Mouse (Mus musculus) myocyte (in vitro differentiated cells): Measurements from ENCODE around the gene Garnl3. TPM values are rescaled to one million over a fixed set of nuclear protein-coding genes. Genes with fewer than 3 reads are reported as not detected.

Experiments used
- H3K27me3 ChIP-seq: one replicate; pipeline ENCODE4 v1.6.1; 2011; ENCODE audit not compliant: control insufficient read depth, insufficient read depth, insufficient read length
- H3K36me3 ChIP-seq: one replicate; pipeline ENCODE4 v1.6.1; 2011; ENCODE audit not compliant: control insufficient read depth, insufficient read depth
- H3K4me2 ChIP-seq: one replicate; pipeline ENCODE4 v1.6.1; 2011; ENCODE audit warnings: low read depth, control low read depth
- H3K4me3 ChIP-seq: one replicate; pipeline ENCODE4 v1.5.1; 2011; ENCODE audit warnings: mild to moderate bottlenecking, control low read depth, moderate library complexity
- H3K79me2 ChIP-seq: one replicate; pipeline ENCODE4 v1.6.1; 2011; ENCODE audit not compliant: control insufficient read depth, insufficient read depth
- H3ac ChIP-seq: one replicate; pipeline ENCODE4 v1.6.1; 2011; ENCODE audit not compliant: control insufficient read depth, insufficient read length
- CEBPB ChIP-seq: IDR thresholded peaks from 2 replicates; pipeline ENCODE4 v1.6.1; 2011; ENCODE audit warnings: mild to moderate bottlenecking, moderate library complexity; ENCODE audit not compliant: poor library complexity, insufficient read depth, severe bottlenecking
- E2F4 ChIP-seq: IDR thresholded peaks from one replicate; pipeline ENCODE4 v1.6.1; 2011; ENCODE audit warnings: mild to moderate bottlenecking, control low read depth, moderate library complexity; ENCODE audit not compliant: insufficient read depth
- MAX ChIP-seq: IDR thresholded peaks from one replicate; pipeline ENCODE4 v1.6.1; 2011; ENCODE audit warnings: low read depth, mild to moderate bottlenecking, control low read depth
- MYOD1 ChIP-seq, 3 experiments: IDR thresholded peaks; one replicate each; pipeline ENCODE4 v1.6.1; 2011; ENCODE audit warnings: control low read depth in 2 of 3, low read depth in 2 of 3, mild to moderate bottlenecking in 2 of 3, moderate library complexity in 1 of 3; ENCODE audit not compliant: insufficient read length in 2 of 3, control insufficient read depth in 1 of 3
- MYOG ChIP-seq, 3 experiments: IDR thresholded peaks; one replicate each; pipeline ENCODE4 v1.6.1; 2011; ENCODE audit warnings: control low read depth in 2 of 3, low read depth in 2 of 3, mild to moderate bottlenecking in 2 of 3; ENCODE audit not compliant: insufficient read length in 2 of 3, control insufficient read depth in 1 of 3, insufficient read depth in 1 of 3
- POLR2A ChIP-seq: IDR thresholded peaks from one replicate; pipeline ENCODE4 v1.6.1; 2011; ENCODE audit warnings: low read depth, mild to moderate bottlenecking, control low read depth, moderate library complexity; ENCODE audit not compliant: insufficient read length
- POLR2AphosphoS2 ChIP-seq: IDR thresholded peaks from one replicate; pipeline ENCODE4 v1.6.1; 2011; ENCODE audit warnings: low read depth, control low read depth; ENCODE audit not compliant: insufficient read length
- REST ChIP-seq: IDR thresholded peaks from one replicate; pipeline ENCODE4 v1.6.1; 2011; ENCODE audit warnings: mild to moderate bottlenecking, control low read depth, moderate library complexity; ENCODE audit not compliant: insufficient read depth, insufficient read length
- SRF ChIP-seq: IDR thresholded peaks from one replicate; pipeline ENCODE4 v1.6.1; 2011; ENCODE audit warnings: low read depth; ENCODE audit not compliant: control insufficient read depth, insufficient read length
- TCF12 ChIP-seq: IDR thresholded peaks from one replicate; pipeline ENCODE4 v1.6.1; 2011; ENCODE audit warnings: mild to moderate bottlenecking, control low read depth; ENCODE audit not compliant: poor library complexity, insufficient read depth, severe bottlenecking
- TCF3 ChIP-seq: IDR thresholded peaks from one replicate; pipeline ENCODE4 v1.6.1; 2011; ENCODE audit warnings: low read depth, control low read depth; ENCODE audit not compliant: insufficient read length
- USF1 ChIP-seq: IDR thresholded peaks from one replicate; pipeline ENCODE4 v1.6.1; 2011; ENCODE audit warnings: low read depth, mild to moderate bottlenecking, control low read depth, moderate library complexity
- polyA plus RNA-seq: library from polyadenylated mRNA; unstranded; fragments of >200 nt; fragmentation: generic; extraction: Trizol; gene quantifications from one replicate; pipeline ENCODE4 v1.2.1, GENCODE M21; 2012; ENCODE audit warnings: missing spikeins

Garnl3 gene
- 2.1 TPM for polyA plus RNA-seq

GRCm38 (mm10) chr2:33131500-33132092, at the start of gene Garnl3:
TSS of gene Garnl3 (minus strand) at chr2:33131654.
- no peak for TF ChIP-seq SRF
- TF ChIP-seq POLR2AphosphoS2, result no peak
- TF ChIP-seq MYOD1 (IDR thresholded peaks at IDR 0.05; ENCODE audit: control insufficient read depth in 1 of 3, insufficient read length in 2 of 3, low read depth in 2 of 3), result no peak
- no peak for TF ChIP-seq MYOG (IDR thresholded peaks at IDR 0.05; ENCODE audit: control insufficient read depth in 1 of 3, insufficient read depth in 1 of 3, insufficient read length in 2 of 3, low read depth in 2 of 3)
- no peak for TF ChIP-seq TCF12
- no peak for TF ChIP-seq REST
- TF ChIP-seq CEBPB, result no peak
- TF ChIP-seq TCF3, result no peak
- Histone ChIP-seq H3K79me2 (no peaks in the 10 kb centered on the region), H3ac (peak within 1 kb of the TSS; percentile 53), H3K36me3 (no peaks in the 10 kb centered on the region), H3K4me2 (peak within 1 kb of the TSS; percentile 94), H3K4me3 (peak within 1 kb of the TSS; percentile 33), H3K27me3 (peaks cover 26% of the 10 kb centered on the region)

- Histone ChIP-seq H3K36me3 (no peaks in the 10 kb centered on the region), H3K27me3 (no peaks in the 10 kb centered on the region), H3K4me3 (no peak overlapping the region), H3ac (no peak overlapping the region), H3K4me2 (no peak overlapping the region), H3K79me2 (no peaks in the 10 kb centered on the region)
- TF ChIP-seq TCF3, result no peak
- no peak for TF ChIP-seq POLR2A
- TF ChIP-seq USF1, result no peak
- TF ChIP-seq CEBPB, result no peak
- no peak for TF ChIP-seq TCF12
- no peak for TF ChIP-seq REST
- TF ChIP-seq SRF, result no peak
- TF ChIP-seq MYOD1 (IDR thresholded peaks at IDR 0.05; ENCODE audit: control insufficient read depth in 1 of 3, insufficient read length in 2 of 3, low read depth in 2 of 3), result no peak
Measured at GRCm38 (mm10) chr2:33179930-33180630, 48.6 kb upstream of the Garnl3 start.

GRCm38 (mm10) chr2:33179171-33179929, 47.9 kb upstream of the Garnl3 start:
- Histone ChIP-seq H3K4me2 (no peak overlapping the region), H3K4me3 (no peak overlapping the region), H3K79me2 (no peaks in the 10 kb centered on the region), H3ac (no peak overlapping the region), H3K36me3 (no peaks in the 10 kb centered on the region), H3K27me3 (no peaks in the 10 kb centered on the region)
- TF ChIP-seq MAX, result no peak
- TF ChIP-seq TCF3, result no peak
- no peak for TF ChIP-seq POLR2AphosphoS2
- TF ChIP-seq MYOG (IDR thresholded peaks at IDR 0.05; ENCODE audit: control insufficient read depth in 1 of 3, insufficient read depth in 1 of 3, insufficient read length in 2 of 3, low read depth in 2 of 3), result no peak
- no peak for TF ChIP-seq MYOD1 (IDR thresholded peaks at IDR 0.05; ENCODE audit: control insufficient read depth in 1 of 3, insufficient read length in 2 of 3, low read depth in 2 of 3)
- TF ChIP-seq REST, result no peak
- no peak for TF ChIP-seq TCF12

- Histone ChIP-seq H3K4me2 (no peak overlapping the region), H3K79me2 (no peaks in the 10 kb centered on the region), H3K36me3 (no peaks in the 10 kb centered on the region), H3ac (no peak overlapping the region), H3K27me3 (no peaks in the 10 kb centered on the region), H3K4me3 (no peak overlapping the region)
- TF ChIP-seq POLR2A (no peak), E2F4 (no peak), TCF12 (no peak), MYOD1 (IDR thresholded peaks at IDR 0.05; ENCODE audit: control insufficient read depth in 1 of 3, insufficient read length in 2 of 3, low read depth in 2 of 3) (peak in 1 of 3 experiments; percentile 27), MYOG (IDR thresholded peaks at IDR 0.05; ENCODE audit: control insufficient read depth in 1 of 3, insufficient read depth in 1 of 3, insufficient read length in 2 of 3, low read depth in 2 of 3) (peak in 1 of 3 experiments; percentile 16), USF1 (no peak), MAX (no peak)
Measured at GRCm38 (mm10) chr2:33178243-33178932, 46.9 kb upstream of the Garnl3 start.
